14 mouse cellular contexts compared by ENCODE assay signal in genomic region chr15:80780154-80780751, GRCm38 (mm10).
"Had no signal": no experiment of that assay in that cellular context is flagged by ENCODE, and none has a peak within 500 bp of the region (broad histone marks: within the 10 kb centered on the region; RNA-seq: fewer than 3 reads in every experiment).

No protein-coding gene starts in this region.

- ATAC-seq: hindbrain, postnatal 0 days; intestine, embryonic 16.5 days had no signal

- DNase-seq: gastrocnemius, adult 2 months; gastrocnemius, postnatal 10 days; gastrocnemius, postnatal 25 days; heart, postnatal 14 days; heart, postnatal 36 days; kidney, adult 11 months; kidney, adult 2 months; kidney, adult 9 months; kidney, postnatal 14 days; kidney, postnatal 36 days; liver; liver, embryonic 13.5 days had no signal
